ENCODE assay signal across 20 mouse cellular contexts in genomic region chr8:111920971-111921370, GRCm38 (mm10). TPM values are rescaled to one million over a fixed set of nuclear protein-coding genes. Genes with fewer than 3 reads are reported as not detected.
"Had no signal": no experiment of that assay in that cellular context is flagged by ENCODE, and none has a peak within 500 bp of the region (broad histone marks: within the 10 kb centered on the region; RNA-seq: fewer than 3 reads in every experiment).

No protein-coding gene starts in this region.

- H3K4me2 ChIP-seq: intestine, embryonic 15.5 days; liver, embryonic 13.5 days; midbrain, embryonic 12.5 days; midbrain, embryonic 15.5 days; neural tube, embryonic 13.5 days had no signal

- DNase-seq: kidney, adult 2 months; kidney, postnatal 14 days; layer of hippocampus, adult 9-11 months; layer of hippocampus, postnatal 36 days; liver, embryonic 13.5 days; lung, adult 2 months; lung, postnatal 14 days; retina, postnatal 1 day; thymus, postnatal 36 days had no signal

- ATAC-seq: intestine, embryonic 15.5 days; midbrain, embryonic 15.5 days had no signal

- H3K36me3 ChIP-seq: intestine, embryonic 15.5 days; liver, embryonic 13.5 days had no signal

- H3K27ac ChIP-seq: intestine, embryonic 15.5 days; layer of hippocampus, adult 2 months; left cerebral cortex, adult 2 months; liver, embryonic 13.5 days; macrophage; midbrain, embryonic 12.5 days; midbrain, embryonic 15.5 days; neural tube, embryonic 13.5 days had no signal

- H3K4me3 ChIP-seq: intestine, embryonic 15.5 days; layer of hippocampus, adult 2 months; left cerebral cortex, adult 2 months; liver, embryonic 13.5 days; midbrain, embryonic 12.5 days; midbrain, embryonic 15.5 days; neural tube, embryonic 13.5 days had no signal

- H3K9me3 ChIP-seq: intestine, embryonic 15.5 days; liver, embryonic 13.5 days; midbrain, embryonic 12.5 days; midbrain, embryonic 15.5 days; neural tube, embryonic 13.5 days had no signal

- H3K4me1 ChIP-seq: intestine, embryonic 15.5 days; midbrain, embryonic 12.5 days; midbrain, embryonic 15.5 days; neural tube, embryonic 13.5 days had no signal

- H3K9ac ChIP-seq: intestine, embryonic 15.5 days; liver, embryonic 13.5 days; midbrain, embryonic 12.5 days; midbrain, embryonic 15.5 days; neural tube, embryonic 13.5 days had no signal

- H3K27me3 ChIP-seq: intestine, embryonic 15.5 days; liver, embryonic 13.5 days; midbrain, embryonic 12.5 days; midbrain, embryonic 15.5 days; neural tube, embryonic 13.5 days had no signal

RNA-seq across cellular contexts. Expression of gene Chst5, which starts 10.7 kb away (rescaled TPM):
- total RNA-seq: liver, adult 2 months; megakaryocyte, adult 5-6 weeks; neutrophil, adult 5-6 weeks had no signal
- polyA plus RNA-seq: liver, adult 2 months; liver, embryonic 13.5 days; macrophage; spleen, adult 2 months had no signal

RNA-seq across cellular contexts. Expression of gene Tmem231, which starts 12.7 kb away (rescaled TPM):
- total RNA-seq: megakaryocyte, adult 5-6 weeks had no signal
